Mouse (Mus musculus) forebrain, embryonic 10.5 days (tissue): ENCODE results near the gene Gpr88. TPM values are rescaled to one million over a fixed set of nuclear protein-coding genes. Genes with fewer than 3 reads are reported as not detected.
A peak's percentile ranks its signal among the peaks of the same experiment; 100 is the strongest.

Experiments used
- DNase-seq: peaks from one replicate; pipeline ENCODE4 v3.0.0-alpha.2; 2017; ENCODE audit warnings: low spot score; ENCODE audit errors: extremely low spot score
- H3K27ac ChIP-seq: fragments of 300-500 bp; sonication (generic); 2 replicates; pipeline ENCODE4 v1.5.1; 2016; ENCODE audit warnings: mild to moderate bottlenecking
- H3K27me3 ChIP-seq: fragments of 300-500 bp; sonication (generic); 2 replicates; pipeline ENCODE4 v1.6.1; 2016; ENCODE audit warnings: mild to moderate bottlenecking; ENCODE audit not compliant: poor library complexity, severe bottlenecking
- H3K36me3 ChIP-seq: fragments of 300-500 bp; sonication (generic); replicated peaks from 2 replicates; pipeline ENCODE4 v1.6.1; 2016; ENCODE audit warnings: mild to moderate bottlenecking, moderate library complexity
- H3K4me1 ChIP-seq: fragments of 300-500 bp; sonication (generic); 2 replicates; pipeline ENCODE4 v1.6.1; 2016
- H3K4me3 ChIP-seq: fragments of 300-500 bp; sonication (generic); 2 replicates; pipeline ENCODE4 v1.5.1; 2016; ENCODE audit warnings: mild to moderate bottlenecking, moderate library complexity
- H3K9me3 ChIP-seq: fragments of 300-500 bp; sonication (generic); 2 replicates; pipeline ENCODE4 v1.6.1; 2016; ENCODE audit warnings: mild to moderate bottlenecking, moderate library complexity
- WGBS: fragments of 180-500 bp; shearing (Covaris S2); methylation state at CpG from one replicate; pipeline ENCODE4 v1.1.7; 2016; 5-methylcytosine and 5-hydroxymethylcytosine counted together
- polyA plus RNA-seq: library from polyadenylated mRNA; unstranded; fragments of >200 nt; fragmentation: Nextera tagmentation; extraction: Ambion mirVana; gene quantifications from 2 replicates; pipeline ENCODE4 v1.2.1, GENCODE M21; 2016

Gene Gpr88
- polyA plus RNA-seq, 1 experiment from 2014 or later: not detected

DNA sequence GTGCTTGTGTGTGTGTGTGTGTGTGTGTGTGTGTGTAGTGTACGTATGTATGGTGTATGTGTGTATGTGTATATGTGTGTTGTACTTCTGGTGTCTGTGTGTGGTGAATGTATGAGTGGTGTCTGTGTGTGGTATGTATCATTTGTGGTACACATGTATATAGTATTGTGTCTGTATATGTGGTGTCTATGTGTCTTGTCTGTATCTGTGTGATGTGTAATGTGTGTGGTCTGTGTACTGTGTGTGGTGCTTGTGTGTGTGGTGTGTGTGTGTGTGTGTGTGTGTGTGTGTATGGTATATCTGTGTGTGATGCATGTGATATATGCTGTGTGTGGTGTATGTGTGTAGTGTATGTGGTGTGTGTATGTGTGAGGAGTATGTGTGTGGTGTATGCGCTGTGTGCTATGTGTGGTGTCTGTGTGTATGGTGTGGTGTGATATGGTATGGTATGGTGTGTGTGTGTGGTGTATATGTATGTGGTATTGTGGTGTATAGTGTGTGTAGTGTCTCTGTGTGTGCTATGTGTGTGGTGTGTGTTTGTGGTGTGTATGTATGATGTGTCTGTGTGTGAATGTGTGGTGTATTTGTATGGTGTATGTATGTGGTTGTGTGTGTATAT lies 13.8 kb upstream of the Gpr88 start:
- Histone ChIP-seq H3K27me3 (no peaks in the 10 kb centered on the region), H3K4me1 (no peaks in the 10 kb centered on the region), H3K4me3 (no peak overlapping the region), H3K9me3 (no peaks in the 10 kb centered on the region), H3K27ac (no peak overlapping the region), H3K36me3 (no peaks in the 10 kb centered on the region; the same call in 1 of the 2 replicates)
- DNase-seq: no peak
- WGBS: 85% methylated on average over 2 of the region's 2 CpGs

DNA sequence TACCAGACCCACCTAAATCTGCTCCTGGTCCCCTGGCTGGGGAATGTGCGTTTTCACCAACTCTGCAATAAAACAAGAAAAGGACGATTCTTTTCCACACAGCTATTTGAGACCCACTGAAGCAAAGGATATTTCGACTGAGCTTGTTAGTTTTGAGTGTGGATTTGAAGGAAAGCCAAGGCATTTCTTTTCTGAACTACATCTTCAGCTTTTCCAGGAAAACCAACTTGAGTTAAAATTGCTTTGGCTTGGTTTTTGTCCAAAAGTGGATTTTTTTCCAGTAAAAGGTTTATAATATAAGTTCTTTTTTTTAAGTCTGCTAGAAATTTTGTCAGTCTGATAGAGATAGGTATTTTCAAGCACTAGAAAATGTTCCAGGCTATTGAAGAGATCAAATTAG lies 13.1 kb upstream of the Gpr88 start:
- no peak overlapping the region for H3K4me3 ChIP-seq
- H3K4me1 ChIP-seq: no peaks in the 10 kb centered on the region
- no peak overlapping the region for H3K27ac ChIP-seq
- H3K9me3 ChIP-seq: no peaks in the 10 kb centered on the region
- DNase-seq: no peak
- 89% methylated on average over 3 of the region's 3 CpGs for WGBS
- no peaks in the 10 kb centered on the region for H3K27me3 ChIP-seq
- H3K36me3 ChIP-seq: no peaks in the 10 kb centered on the region

- H3K9me3 ChIP-seq: no peaks in the 10 kb centered on the region
- H3K36me3 ChIP-seq: no peaks in the 10 kb centered on the region
- WGBS: 97% methylated on average over 1 of the region's 1 CpGs
- no peaks in the 10 kb centered on the region for H3K4me1 ChIP-seq
- no peak overlapping the region for H3K27ac ChIP-seq
- H3K27me3 ChIP-seq: no peaks in the 10 kb centered on the region
- no peak for DNase-seq
- H3K4me3 ChIP-seq: no peak overlapping the region
Measured at GRCm38 (mm10) chr3:116263977-116264376, 10.7 kb upstream of the Gpr88 start.

DNA sequence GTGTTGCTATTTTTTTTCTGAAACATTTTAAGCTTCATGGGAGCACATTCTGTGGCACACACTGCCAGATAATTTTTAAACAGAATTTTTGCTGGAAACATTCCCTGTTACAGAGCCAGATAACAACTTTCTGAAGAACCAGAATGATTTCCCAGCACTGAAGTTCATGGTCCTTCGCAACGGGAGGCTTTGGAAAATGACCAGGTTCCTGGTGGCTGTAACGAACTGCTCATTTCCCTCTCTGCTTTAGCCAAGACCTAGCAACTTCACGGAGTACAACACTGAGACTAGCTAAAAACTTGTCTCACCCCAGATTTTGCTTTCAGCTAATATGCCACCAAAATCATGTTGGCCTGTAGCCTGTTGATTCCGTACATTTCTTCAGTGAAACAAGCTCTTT lies 9.8 kb upstream of the Gpr88 start:
- Histone ChIP-seq H3K9me3 (no peaks in the 10 kb centered on the region), H3K27me3 (no peaks in the 10 kb centered on the region), H3K4me1 (no peaks in the 10 kb centered on the region), H3K27ac (no peak overlapping the region), H3K4me3 (no peak overlapping the region), H3K36me3 (no peaks in the 10 kb centered on the region)
- DNase-seq: no peak
- 93% methylated on average over 5 of the region's 5 CpGs for WGBS

DNA sequence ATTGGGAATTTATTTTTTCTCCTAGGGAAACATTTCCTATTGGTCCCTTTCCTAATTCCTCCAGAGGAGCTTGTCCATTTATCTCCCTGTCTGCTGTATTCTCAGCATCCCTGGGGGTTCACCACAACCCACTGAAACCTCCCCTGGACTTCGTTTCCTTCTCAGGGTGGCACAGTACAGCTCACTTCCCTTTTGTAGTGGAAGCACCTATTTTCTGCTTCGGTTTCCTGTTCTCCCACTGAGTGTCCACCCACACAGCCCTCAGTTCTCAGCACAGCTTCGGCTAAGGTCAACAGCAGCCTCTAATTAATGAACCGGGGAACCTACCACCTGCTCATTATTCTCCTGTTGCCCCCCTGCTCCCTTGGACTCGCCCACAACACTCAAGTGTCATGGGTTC lies 2.8 kb upstream of the Gpr88 start:
- no peak for DNase-seq
- peaks cover 26% of the 10 kb centered on the region for H3K4me1 ChIP-seq
- no peaks in the 10 kb centered on the region for H3K9me3 ChIP-seq
- no peak overlapping the region for H3K27ac ChIP-seq
- WGBS: 66% methylated on average over 5 of the region's 5 CpGs
- no peaks in the 10 kb centered on the region for H3K36me3 ChIP-seq
- H3K27me3 ChIP-seq: peaks cover 47% of the 10 kb centered on the region
- H3K4me3 ChIP-seq: no peak overlapping the region

GRCm38 (mm10) chr3:116252255-116253040 lies 855 bp downstream of the Gpr88 start:
- DNase-seq: peak; percentile 53
- 2% methylated on average over 48 of the region's 48 CpGs for WGBS
- Histone ChIP-seq H3K9me3 (no peaks in the 10 kb centered on the region), H3K27ac (peak overlapping the region; percentile 69; the same call in 1 of the 2 replicates), H3K27me3 (peaks cover 83% of the 10 kb centered on the region), H3K36me3 (no peaks in the 10 kb centered on the region), H3K4me3 (peak overlapping the region; percentile 65), H3K4me1 (peaks cover 26% of the 10 kb centered on the region)

DNA sequence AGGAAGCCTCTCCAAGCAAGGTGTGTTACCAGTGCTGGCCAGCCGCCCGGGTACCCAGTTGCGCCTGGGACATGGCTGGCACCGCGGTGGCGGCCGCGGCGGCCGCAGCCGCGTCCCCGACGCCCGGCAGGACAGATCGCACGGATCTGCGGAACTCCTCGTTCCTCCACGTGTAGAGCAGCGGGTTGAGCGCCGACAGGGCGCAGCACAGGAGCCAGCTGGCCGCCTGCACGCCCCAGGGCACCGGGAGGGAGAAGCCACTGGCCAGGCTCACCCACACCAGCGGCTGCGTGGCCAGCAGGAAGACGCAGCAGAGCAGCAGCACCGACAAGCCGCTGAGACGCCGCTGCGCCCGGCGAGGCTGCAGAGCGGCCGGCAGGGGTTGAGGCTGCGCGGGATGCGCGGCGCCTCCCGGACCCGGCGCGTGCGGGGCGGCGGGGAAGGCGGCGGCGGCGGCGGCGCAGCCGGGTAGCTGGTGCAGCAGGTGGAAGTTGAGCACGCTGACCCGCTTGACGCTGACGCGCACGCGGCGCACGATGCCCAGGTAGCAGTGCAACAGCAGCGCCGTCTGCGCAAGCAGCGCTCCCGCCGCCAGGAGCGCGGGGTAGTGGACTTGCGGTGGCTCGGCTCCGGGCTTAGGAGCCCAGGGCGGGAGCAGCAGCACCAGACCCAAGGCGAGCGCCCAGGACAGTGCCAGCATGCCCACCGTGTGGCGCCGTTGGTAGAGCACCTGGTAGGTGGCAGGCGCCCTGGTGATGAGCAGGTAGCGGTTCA lies 1.6 kb downstream of the Gpr88 start:
- DNase-seq: peak; percentile 50
- Histone ChIP-seq H3K27ac (peak overlapping the region; percentile 69), H3K9me3 (no peaks in the 10 kb centered on the region), H3K4me1 (peaks cover 26% of the 10 kb centered on the region), H3K4me3 (peak overlapping the region; percentile 65), H3K36me3 (no peaks in the 10 kb centered on the region), H3K27me3 (peaks cover 84% of the 10 kb centered on the region)
- WGBS: under 1% methylated on average over 86 of the region's 86 CpGs

- H3K4me1 ChIP-seq: peaks cover 24% of the 10 kb centered on the region
- no peaks in the 10 kb centered on the region for H3K9me3 ChIP-seq
- no peak for DNase-seq
- H3K4me3 ChIP-seq: no peak overlapping the region
- WGBS: 87% methylated on average over 2 of the region's 2 CpGs
- no peak overlapping the region for H3K27ac ChIP-seq
- H3K36me3 ChIP-seq: no peaks in the 10 kb centered on the region
- H3K27me3 ChIP-seq: peaks cover 67% of the 10 kb centered on the region
Measured at GRCm38 (mm10) chr3:116249026-116249425, 4.3 kb downstream of the Gpr88 start.

DNA sequence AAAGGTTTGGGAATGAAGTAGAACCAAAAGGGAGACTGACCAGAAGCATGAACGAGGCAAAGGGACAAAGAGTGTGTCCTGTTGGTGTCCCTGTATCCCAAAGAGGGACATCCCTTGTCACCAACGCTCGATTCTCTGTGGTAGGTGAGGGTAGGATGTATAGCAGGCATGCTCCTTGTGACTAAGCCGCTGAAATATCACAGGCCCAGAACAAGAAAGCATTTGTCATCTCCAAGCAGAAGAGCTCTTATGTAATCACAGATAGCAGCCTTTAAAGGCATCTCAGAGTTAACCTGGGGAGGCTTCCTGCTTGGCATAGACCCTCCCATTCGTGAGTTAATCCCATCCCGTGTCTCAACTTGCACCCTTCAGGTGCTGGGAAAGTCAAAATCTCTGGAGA lies 8.8 kb downstream of the Gpr88 start:
- no peaks in the 10 kb centered on the region for H3K4me1 ChIP-seq
- H3K27me3 ChIP-seq: peaks cover 21% of the 10 kb centered on the region
- no peak for DNase-seq
- no peak overlapping the region for H3K4me3 ChIP-seq
- no peak overlapping the region for H3K27ac ChIP-seq
- WGBS: 70% methylated on average over 6 of the region's 6 CpGs
- no peaks in the 10 kb centered on the region for H3K36me3 ChIP-seq
- no peaks in the 10 kb centered on the region for H3K9me3 ChIP-seq

DNA sequence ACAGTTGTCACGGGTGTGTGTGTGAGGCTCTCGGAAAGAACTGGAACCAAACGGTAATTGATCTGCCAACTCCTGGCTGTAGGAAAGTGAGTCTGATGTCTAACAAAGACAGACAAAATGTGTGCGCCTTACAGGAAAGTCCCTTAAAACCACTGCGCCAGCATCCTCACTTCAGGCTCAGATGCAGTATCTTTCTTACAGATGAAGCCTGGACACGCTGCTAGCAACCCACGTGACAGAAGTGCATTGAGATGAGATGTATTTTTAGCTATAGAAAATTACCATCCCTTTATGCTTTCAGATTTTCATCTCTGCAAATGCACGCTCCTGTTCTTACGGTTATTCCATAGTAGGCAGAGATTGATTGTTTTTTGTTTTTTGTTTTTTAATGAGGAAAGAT lies 10.6 kb downstream of the Gpr88 start:
- Histone ChIP-seq H3K9me3 (no peaks in the 10 kb centered on the region), H3K27ac (no peak overlapping the region), H3K36me3 (no peaks in the 10 kb centered on the region), H3K4me1 (no peaks in the 10 kb centered on the region), H3K27me3 (peaks cover 3% of the 10 kb centered on the region), H3K4me3 (no peak overlapping the region)
- no peak for DNase-seq
- WGBS: 84% methylated on average over 9 of the region's 9 CpGs

DNA sequence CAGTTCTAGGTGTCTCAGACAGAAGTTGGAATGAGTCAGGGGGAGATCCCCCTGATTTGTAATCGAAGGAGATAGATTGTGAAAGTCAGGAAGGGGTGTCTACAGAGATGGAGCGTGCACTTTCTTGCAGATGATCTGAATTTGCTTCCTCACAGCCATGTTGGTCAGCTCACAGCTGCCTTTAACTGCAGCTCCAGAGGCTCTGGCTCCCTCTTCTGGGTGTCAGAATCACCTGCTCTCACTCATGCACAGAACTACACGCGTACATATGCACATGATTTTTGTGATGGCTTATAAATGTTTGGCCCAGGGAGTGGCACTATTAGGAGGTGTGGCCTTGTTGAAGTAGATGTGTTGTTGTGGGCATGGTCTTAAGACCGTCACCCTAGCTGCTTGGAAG lies 15.8 kb downstream of the Gpr88 start:
- Histone ChIP-seq H3K27me3 (no peaks in the 10 kb centered on the region), H3K27ac (no peak overlapping the region), H3K4me3 (no peak overlapping the region), H3K36me3 (no peaks in the 10 kb centered on the region), H3K9me3 (no peaks in the 10 kb centered on the region), H3K4me1 (no peaks in the 10 kb centered on the region)
- no peak for DNase-seq
- 89% methylated on average over 5 of the region's 5 CpGs for WGBS

- Histone ChIP-seq H3K4me3 (no peak overlapping the region), H3K9me3 (no peaks in the 10 kb centered on the region), H3K36me3 (no peaks in the 10 kb centered on the region), H3K27me3 (no peaks in the 10 kb centered on the region), H3K27ac (no peak overlapping the region), H3K4me1 (no peaks in the 10 kb centered on the region)
- DNase-seq: no peak
- WGBS: 87% methylated on average over 4 of the region's 4 CpGs
Measured at GRCm38 (mm10) chr3:116236856-116237255, 16.4 kb downstream of the Gpr88 start.

DNA sequence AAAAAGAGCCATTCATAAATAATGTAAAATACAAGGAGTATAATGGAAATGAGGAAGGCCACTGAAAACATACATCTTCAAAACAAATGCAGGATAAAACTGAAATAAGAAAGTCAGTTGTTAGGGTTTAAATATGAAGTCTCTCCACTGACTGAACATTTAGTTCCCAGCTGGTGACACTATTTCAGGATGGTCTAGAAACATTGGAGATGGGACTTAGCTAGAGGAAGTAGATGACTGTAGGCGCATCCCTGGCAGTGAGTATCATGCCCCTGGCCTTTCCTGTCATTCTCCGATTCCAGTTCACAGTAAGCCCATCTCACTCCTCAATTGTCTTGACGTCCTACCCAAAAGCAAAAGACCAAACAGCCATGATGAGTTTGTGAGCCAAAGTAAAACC lies 19.8 kb downstream of the Gpr88 start:
- no peak overlapping the region for H3K27ac ChIP-seq
- no peaks in the 10 kb centered on the region for H3K9me3 ChIP-seq
- WGBS: 86% methylated on average over 3 of the region's 3 CpGs
- H3K27me3 ChIP-seq: no peaks in the 10 kb centered on the region
- peaks cover 8% of the 10 kb centered on the region for H3K4me1 ChIP-seq
- no peaks in the 10 kb centered on the region for H3K36me3 ChIP-seq
- DNase-seq: no peak
- H3K4me3 ChIP-seq: no peak overlapping the region
